Mouse (Mus musculus): ENCODE measurements at regions not wholly inside any gene's neighbourhood (a gene's known extent, or its start where the extent isn't known, plus 50 kb on each side); places are given as distances from the start of the nearest gene placed in this dataset.

DNA sequence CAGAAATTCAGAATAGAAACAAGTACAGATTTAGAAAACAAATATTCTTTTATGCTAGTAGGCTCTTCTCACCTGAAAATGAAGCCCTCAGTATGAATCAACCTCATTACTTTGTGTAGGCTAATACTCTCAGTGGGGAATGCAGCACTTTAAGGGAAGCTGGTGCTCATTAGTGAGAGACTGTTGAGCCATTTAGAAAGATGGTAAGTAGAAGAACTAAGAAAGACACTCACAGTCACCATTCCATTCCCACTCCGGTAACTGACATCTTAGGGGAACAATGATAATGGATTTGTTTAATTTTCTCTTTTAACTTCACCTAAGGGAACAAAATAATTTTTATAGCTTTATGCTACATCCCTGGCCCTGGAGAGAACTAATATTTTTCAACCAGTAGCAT, 648.0 kb upstream of the Nova1 start:
- in situ Hi-C loops (cut with MboI, MseI): no loop called here

DNA sequence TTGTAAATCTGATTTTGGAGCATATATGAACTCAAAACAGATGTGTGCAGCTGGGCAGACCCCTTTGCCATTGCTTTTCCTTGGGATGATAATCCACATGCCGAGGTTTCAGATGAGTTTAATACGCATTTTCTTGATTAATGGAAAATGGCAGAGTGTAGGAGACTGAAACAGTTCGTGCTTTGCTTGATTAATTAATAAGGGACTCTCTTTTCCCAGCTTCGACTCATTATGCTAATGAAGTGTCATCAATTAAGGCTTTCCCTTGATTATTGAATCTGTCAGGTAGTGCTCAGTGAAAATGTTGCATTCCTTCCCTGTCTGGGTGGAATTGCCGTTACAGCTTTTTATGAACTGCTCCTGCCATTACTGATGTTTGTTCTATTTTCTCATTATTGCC, 647.2 kb upstream of the Nova1 start:
- in situ Hi-C loops (cut with MboI, MseI): no loop called here

GRCm38 (mm10) chr12:47431669-47432068, 612.9 kb upstream of the Nova1 start:
- in situ Hi-C loops (cut with MboI, MseI): no loop called here

- in situ Hi-C loops (cut with MboI, MseI): no loop called here
These were observed 593.5 kb upstream of the Nova1 start for GRCm38 (mm10) chr12:47412251-47412650.

DNA sequence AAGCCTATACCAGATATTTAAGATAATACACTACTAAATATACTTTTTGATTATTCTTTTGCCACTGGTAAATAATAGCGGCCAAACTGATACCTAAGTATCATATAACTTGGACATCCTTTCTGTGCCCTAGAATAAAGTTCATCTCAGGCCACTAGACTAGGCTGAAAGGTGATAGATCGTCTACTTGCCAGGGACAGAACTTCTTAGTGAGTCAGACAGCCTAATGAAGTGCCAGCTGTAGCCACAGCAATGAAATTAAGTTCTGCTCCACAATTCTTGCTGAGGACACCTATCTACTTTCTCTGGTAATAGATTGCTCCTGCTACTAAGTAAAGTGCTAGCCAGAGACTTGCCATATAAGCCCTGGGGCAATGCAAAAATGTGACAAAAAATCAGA, 587.8 kb upstream of the Nova1 start:
- in situ Hi-C loops (cut with MboI, MseI): no loop called here

DNA sequence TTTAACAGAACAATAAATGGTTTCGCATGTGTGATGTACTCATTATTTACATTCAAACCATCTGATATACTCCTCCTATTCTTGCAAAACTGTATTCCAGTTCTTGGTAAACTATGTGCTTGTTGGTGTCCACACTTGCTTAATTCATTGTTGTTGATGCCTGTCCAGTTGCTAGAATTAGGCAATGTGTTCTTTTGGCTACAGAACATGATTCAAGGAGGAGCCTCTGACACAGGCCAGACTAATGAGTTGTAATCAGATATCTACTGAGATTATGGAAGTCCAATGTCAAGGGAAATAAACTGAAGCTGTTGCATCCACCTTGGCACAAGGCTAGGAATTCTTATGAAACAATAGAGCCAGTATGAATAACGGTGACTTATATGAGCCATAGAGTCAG, 587.4 kb upstream of the Nova1 start:
- in situ Hi-C loops (cut with MboI, MseI): no loop called here

- in situ Hi-C loops (cut with MboI, MseI): no loop called here
These were observed 564.5 kb upstream of the Nova1 start for GRCm38 (mm10) chr12:47383225-47383624.

GRCm38 (mm10) chr12:47353269-47353668, 534.5 kb upstream of the Nova1 start:
- in situ Hi-C loops (cut with MboI, MseI): no loop called here

GRCm38 (mm10) chr12:47351229-47351628, 532.5 kb upstream of the Nova1 start:
- in situ Hi-C loops (cut with MboI, MseI): no loop called here

- in situ Hi-C loops (cut with MboI, MseI): no loop called here
These were observed 494.7 kb upstream of the Nova1 start for GRCm38 (mm10) chr12:47313413-47313812.

GRCm38 (mm10) chr12:47275904-47276303, 457.2 kb upstream of the Nova1 start:
- in situ Hi-C loops (cut with MboI, MseI): no loop called here

DNA sequence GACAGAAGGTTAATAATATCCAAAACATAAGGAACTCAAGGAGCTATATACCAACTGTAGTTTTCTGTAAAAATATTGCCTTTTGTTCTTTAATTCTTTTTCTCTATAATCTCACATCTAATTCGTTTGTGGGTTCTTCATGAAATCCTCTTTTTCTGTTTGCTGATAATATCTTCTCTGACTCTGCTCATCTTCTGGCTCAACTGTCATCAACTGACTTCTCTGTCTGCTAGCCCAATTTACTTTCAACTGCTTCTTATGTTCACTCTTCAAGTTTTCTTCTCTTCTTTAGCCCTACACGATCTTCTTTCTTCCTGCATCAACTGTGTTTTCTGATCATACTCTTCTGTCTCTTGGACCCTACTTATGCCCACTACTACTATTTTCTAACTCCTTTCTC, 453.6 kb upstream of the Nova1 start:
- in situ Hi-C loops (cut with MboI, MseI): no loop called here

- in situ Hi-C loops (cut with MboI, MseI): no loop called here
These were observed 445.4 kb upstream of the Nova1 start for GRCm38 (mm10) chr12:47264118-47264517.

DNA sequence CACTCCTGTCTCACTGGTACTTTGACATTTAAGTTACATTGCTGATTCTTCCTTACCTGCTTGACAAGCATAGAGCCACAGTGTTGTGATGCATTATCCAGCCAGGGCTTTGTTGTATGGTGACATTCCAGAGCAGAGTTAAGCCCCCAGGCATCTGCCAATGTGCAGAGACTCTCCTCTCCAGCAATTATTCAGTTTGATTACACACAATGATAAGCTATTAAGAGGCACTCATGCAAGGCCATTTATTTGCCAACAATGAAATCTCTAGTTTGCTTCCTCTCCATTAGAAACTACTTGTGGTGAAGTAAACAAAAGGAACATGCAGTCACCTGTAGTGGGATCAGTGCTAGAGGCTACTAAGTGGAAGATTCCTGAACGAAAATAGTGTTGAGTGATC, 444.7 kb upstream of the Nova1 start:
- in situ Hi-C loops (cut with MboI, MseI): no loop called here

- in situ Hi-C loops (cut with MboI, MseI): no loop called here
These were observed 433.6 kb upstream of the Nova1 start for GRCm38 (mm10) chr12:47252306-47252705.

GRCm38 (mm10) chr12:47243623-47244514, 425.1 kb upstream of the Nova1 start:
- in situ Hi-C loops (cut with MboI, MseI): no loop called here

DNA sequence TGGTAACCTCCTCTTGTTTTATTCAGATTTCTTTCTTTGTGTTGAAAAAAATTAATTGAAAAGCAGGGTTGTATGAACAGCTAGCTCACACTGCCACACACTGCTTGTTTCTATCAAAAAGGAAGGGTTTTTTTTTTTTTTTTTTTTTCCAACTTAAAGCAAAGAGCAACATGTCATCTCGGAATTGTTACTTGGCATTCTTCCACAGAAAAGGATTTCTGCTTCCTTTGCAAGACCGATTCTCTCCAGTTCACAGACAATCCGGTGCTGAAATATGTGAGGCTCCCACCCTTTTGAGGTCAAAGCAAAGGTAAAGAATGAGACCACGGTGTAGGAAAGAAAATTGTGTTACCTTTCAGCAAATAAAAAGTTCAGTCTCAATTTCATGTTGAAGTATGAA, 401.3 kb upstream of the Nova1 start:
- in situ Hi-C loops (cut with MboI, MseI): no loop called here

- in situ Hi-C loops (cut with MboI, MseI): no loop called here
These were observed 400.6 kb upstream of the Nova1 start for GRCm38 (mm10) chr12:47219340-47219739.

DNA sequence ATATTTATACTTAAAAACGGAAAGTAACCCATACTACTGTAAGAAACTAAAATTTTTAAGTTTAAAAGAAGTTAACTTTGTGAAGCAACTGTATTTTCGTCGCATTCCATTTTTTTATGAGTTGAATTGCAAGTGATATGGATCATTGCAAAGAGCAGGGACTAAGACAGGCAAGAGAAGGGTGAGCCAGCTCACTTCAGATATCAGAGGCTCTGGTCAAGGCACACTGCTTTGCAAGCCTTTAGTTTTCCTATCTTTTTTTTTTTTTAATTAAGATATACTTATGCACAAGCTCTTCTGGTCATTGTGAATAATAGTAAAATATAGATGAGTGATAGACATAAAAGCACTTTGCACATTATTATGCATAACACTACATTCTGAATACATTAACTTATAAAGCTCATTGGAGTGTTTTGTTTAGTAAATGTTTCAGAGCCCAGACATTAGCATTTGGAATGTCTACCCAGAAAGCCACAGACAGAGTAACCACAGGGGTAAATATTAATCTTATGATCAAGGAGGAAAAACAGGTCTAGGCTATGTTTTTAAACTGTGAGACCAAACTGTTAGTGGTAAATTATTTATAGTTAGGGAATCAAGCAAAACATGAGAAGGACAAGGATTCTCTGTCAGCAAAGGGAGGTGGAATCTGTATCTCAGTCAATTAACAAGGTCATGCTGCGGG, 392.8 kb upstream of the Nova1 start:
- in situ Hi-C loops (cut with MboI, MseI): no loop called here

GRCm38 (mm10) chr12:47202936-47203335, 384.2 kb upstream of the Nova1 start:
- in situ Hi-C loops (cut with MboI, MseI): no loop called here

GRCm38 (mm10) chr12:47198609-47199008, 379.9 kb upstream of the Nova1 start:
- in situ Hi-C loops (cut with MboI, MseI): loop anchor here (10.0 kb wide), 1 partner anchor 356 kb away; no protein-coding TSS in a partner anchor

- in situ Hi-C loops (cut with MboI, MseI): no loop called here
These were observed 346.0 kb upstream of the Nova1 start for GRCm38 (mm10) chr12:47164736-47165135.
